Mouse (Mus musculus) E14TG2a.4 (cell line): ENCODE measurements around the gene Rbms1.

ENCODE experiments used
- CTCF ChIP-seq: conservative IDR thresholded peaks from 2 replicates; pipeline ENCODE4 v1.5.1; 2014; ENCODE audit warnings: low read length
- NANOG ChIP-seq: IDR thresholded peaks from 2 replicates; pipeline ENCODE4 v1.6.1; 2014; ENCODE audit warnings: borderline replicate concordance, low read length, mixed read lengths

DNA sequence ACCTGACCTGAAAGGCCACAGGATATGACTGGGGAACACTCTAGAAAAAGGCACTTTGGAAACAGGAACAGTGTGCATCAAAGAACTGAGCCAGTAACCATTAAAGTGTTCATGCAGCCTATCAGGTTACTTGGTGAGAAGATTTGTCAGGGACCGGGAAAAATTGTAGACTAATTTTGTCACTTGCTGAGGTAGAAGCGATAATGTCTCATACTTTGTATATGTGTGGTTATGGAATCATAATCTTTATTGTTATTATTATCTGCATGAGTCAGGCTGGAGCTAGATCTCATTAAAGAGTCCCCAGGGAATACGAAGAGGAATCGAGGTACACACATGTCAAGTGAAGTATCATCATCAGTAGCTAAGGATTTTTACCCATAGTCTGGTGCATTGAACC lies 262.0 kb downstream of the Rbms1 start:
- no peak for TF ChIP-seq CTCF
- TF ChIP-seq NANOG = no peak
